Mouse (Mus musculus) midbrain, embryonic 13.5 days (tissue): ENCODE data around the gene Ccna2. TPM values are rescaled to one million over a fixed set of nuclear protein-coding genes. Genes with fewer than 3 reads are reported as not detected.
"Not testable (repeated sequence)": the region's sequence is repeated elsewhere in the genome, so short reads cannot be mapped to it uniquely, and the experiment has no call there.

Experiments used
- ATAC-seq: fragments of 200-750 bp; cut with Nextera tagmentation; 2 replicates; pipeline ENCODE4 v1.8.0; 2017; ENCODE audit warnings: mild to moderate bottlenecking, moderate TSS enrichment, moderate library complexity
- H3K27ac ChIP-seq: fragments of 300-500 bp; sonication (generic); 2 replicates; pipeline ENCODE4 v1.5.1; 2015; ENCODE audit warnings: inconsistent platforms, mild to moderate bottlenecking, moderate library complexity
- H3K27me3 ChIP-seq: fragments of 300-500 bp; sonication (generic); 2 replicates; pipeline ENCODE4 v1.6.1; 2015; ENCODE audit warnings: mild to moderate bottlenecking, inconsistent platforms
- H3K36me3 ChIP-seq: fragments of 300-500 bp; sonication (generic); 2 replicates; pipeline ENCODE4 v1.6.1; 2015; ENCODE audit warnings: mild to moderate bottlenecking, inconsistent platforms
- H3K4me1 ChIP-seq: fragments of 300-500 bp; sonication (generic); replicated peaks from 2 replicates; pipeline ENCODE4 v1.6.1; 2015; ENCODE audit warnings: inconsistent platforms
- H3K4me2 ChIP-seq: fragments of 300-500 bp; sonication (generic); replicated peaks from 2 replicates; pipeline ENCODE4 v1.6.1; 2015; ENCODE audit warnings: moderate library complexity, mild to moderate bottlenecking, inconsistent platforms
- H3K4me3 ChIP-seq: fragments of 300-500 bp; sonication (generic); replicated peaks from 2 replicates; pipeline ENCODE4 v1.5.1; 2015; ENCODE audit warnings: mild to moderate bottlenecking, inconsistent platforms
- H3K9ac ChIP-seq: fragments of 300-500 bp; sonication (generic); replicated peaks from 2 replicates; pipeline ENCODE4 v1.6.1; 2015; ENCODE audit warnings: mild to moderate bottlenecking, inconsistent platforms
- H3K9me3 ChIP-seq: fragments of 300-500 bp; sonication (generic); 2 replicates; pipeline ENCODE4 v1.6.1; 2016; ENCODE audit warnings: mild to moderate bottlenecking, inconsistent platforms
- WGBS: fragments of 180-500 bp; shearing (Covaris S2); methylation state at CpG from one replicate; pipeline ENCODE4 v1.1.7; 2015; 5-methylcytosine and 5-hydroxymethylcytosine counted together
- polyA plus RNA-seq: library from polyadenylated mRNA; unstranded; fragments of >200 nt; fragmentation: Nextera tagmentation; extraction: Ambion mirVana; gene quantifications from 2 replicates; pipeline ENCODE4 v1.2.1, GENCODE M21; 2015

Ccna2 gene
- polyA plus RNA-seq, result 84.2 and 84.5 TPM in 2 replicates

DNA sequence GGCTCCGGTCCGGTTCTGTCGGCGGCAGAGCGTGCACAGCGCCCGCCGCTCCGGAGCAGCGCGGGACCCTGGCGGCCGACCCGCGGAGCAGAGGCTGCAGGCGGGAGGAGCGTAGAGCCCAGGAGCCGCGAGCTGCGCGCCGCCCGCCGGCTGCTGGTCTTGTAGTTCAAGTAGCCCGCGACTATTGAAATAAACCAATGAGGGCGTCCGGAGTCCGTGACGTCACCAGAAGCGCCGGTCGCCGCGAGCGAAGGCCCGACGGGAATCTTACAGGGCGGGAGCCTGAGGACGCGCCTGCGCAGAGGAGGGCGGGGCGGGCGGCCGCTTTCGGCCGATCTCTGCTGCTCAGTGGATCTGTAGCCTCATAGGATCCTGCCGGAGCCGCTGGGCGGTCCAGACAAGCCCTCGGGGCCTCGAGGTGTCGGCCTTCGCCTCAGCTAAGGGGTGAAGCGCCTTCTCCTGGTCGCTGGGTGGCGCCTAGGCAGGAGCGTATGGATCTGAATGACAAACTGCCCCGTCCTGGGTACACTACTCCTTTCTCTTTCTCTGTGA, at the start of gene Ccna2:
TSS of gene Ccna2 (minus strand) at position 324 of the 552 bp plus-strand sequence.
- Histone ChIP-seq H3K4me1 (peaks cover 29% of the 10 kb centered on the region), H3K27me3 (no peaks in the 10 kb centered on the region), H3K4me3 (peak within 1 kb of the TSS; percentile 80), H3K36me3 (peaks cover 25% of the 10 kb centered on the region), H3K9me3 (no peaks in the 10 kb centered on the region), H3K9ac (peak within 1 kb of the TSS; percentile 73), H3K4me2 (peak within 1 kb of the TSS; percentile 100), H3K27ac (peak within 1 kb of the TSS; percentile 87)
- ATAC-seq, result peak; percentile 100
- under 1% methylated on average over 55 of the region's 60 CpGs for WGBS

DNA sequence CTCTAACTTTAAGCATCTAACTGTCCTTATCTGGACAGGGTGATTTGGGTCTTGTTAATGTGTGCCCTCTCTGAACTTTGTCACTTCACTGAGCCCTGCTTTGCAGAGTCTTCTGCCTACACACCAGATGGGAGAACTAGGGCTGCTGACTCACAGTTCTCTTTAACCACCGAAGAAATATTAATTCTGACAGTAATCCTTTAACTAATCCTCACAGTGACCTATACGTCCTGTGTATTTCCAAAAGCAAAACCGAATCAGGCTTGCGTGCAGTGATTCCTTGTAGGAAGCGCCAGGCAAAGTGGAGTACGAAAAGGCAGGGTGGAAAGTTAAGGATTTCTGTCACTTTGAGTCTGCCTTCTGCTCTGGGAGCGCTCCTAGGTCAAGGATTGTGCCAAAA, 46.2 kb upstream of the Ccna2 start:
- WGBS, result 60% methylated on average over 7 of the region's 7 CpGs
- Histone ChIP-seq H3K9ac (no peak overlapping the region), H3K4me2 (no peak overlapping the region), H3K4me1 (peaks cover 5% of the 10 kb centered on the region; the same call in 1 of the 2 replicates), H3K27ac (no peak overlapping the region), H3K9me3 (no peaks in the 10 kb centered on the region), H3K4me3 (no peak overlapping the region), H3K36me3 (no peaks in the 10 kb centered on the region), H3K27me3 (no peaks in the 10 kb centered on the region)
- no peak for ATAC-seq

DNA sequence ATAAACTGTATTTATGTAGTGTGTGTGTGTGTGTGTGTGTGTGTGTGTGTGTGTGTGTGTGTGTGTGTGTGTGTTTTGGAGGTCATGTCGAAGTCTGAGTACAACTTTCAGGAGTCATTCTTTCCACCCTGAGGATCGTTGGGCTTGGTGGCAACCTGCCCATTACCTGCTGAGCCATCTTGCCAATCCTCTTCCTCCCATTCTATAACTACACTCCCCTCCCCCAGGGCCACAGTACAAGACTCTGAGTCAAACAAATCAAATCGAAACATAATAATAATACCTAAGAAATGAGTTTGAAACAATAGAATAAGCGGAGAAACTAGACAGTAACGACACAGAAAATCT, 41.9 kb upstream of the Ccna2 start:
- Histone ChIP-seq H3K4me1 (peaks cover 11% of the 10 kb centered on the region), H3K9me3 (no peaks in the 10 kb centered on the region), H3K27ac (0 out of 2 replicates have a peak overlapping the region, but pooled peaks have one; percentile 4), H3K4me3 (no peak overlapping the region), H3K27me3 (no peaks in the 10 kb centered on the region), H3K4me2 (peak overlapping the region; percentile 69), H3K9ac (no peak overlapping the region), H3K36me3 (no peaks in the 10 kb centered on the region)
- WGBS, result 73% methylated on average over 5 of the region's 5 CpGs
- no peak for ATAC-seq

DNA sequence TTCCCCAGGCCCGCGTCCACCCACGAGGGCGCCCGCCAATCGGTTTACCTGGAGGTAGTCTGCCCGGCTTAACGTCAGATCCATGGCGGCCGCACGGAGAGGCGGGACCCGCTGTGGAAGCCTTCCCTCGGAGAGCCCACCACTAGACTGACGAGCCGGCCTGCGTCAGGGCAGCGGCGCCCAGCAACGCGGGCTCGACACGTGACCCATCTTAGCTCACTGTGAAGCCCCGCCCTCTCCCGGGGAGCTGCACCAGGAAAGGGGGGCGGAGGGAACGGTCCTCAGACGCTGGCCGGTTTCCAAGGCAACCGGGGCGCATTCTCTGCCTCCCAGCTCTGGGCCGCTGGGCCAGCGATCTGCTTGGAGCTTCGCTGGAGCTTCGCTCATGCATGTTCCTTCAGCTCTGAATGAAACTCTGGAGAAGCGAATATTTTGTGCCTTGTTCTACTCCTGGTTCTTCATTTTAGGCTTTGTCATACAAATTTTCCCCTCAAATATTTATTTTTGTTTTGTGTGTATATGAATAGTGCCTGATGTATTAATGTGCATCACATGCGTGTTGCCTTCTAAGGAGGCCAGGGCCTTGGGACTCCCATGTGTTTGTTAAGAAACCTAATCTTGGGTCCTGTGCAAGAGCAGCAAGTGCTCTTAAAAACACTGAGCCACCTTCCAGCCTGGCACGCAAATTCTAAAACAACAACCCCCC, 41.4 kb upstream of the Ccna2 start, which contains the start of gene Bbs7:
TSS of gene Bbs7 (minus strand) at position 276 of the 706 bp plus-strand sequence.
- 4% methylated on average over 38 of the region's 38 CpGs for WGBS
- no peaks in the 10 kb centered on the region for H3K27me3 ChIP-seq
- peaks cover 11% of the 10 kb centered on the region for H3K4me1 ChIP-seq
- H3K4me2 ChIP-seq, result peak within 1 kb of the TSS; percentile 69
- peak within 1 kb of the TSS; percentile 82 for H3K9ac ChIP-seq
- no peaks in the 10 kb centered on the region for H3K9me3 ChIP-seq
- ATAC-seq, result peak; percentile 100
- peak within 1 kb of the TSS; percentile 66 for H3K4me3 ChIP-seq
- H3K27ac ChIP-seq, result peak within 1 kb of the TSS; percentile 74
- no peaks in the 10 kb centered on the region for H3K36me3 ChIP-seq

- no peaks in the 10 kb centered on the region for H3K36me3 ChIP-seq
- ATAC-seq, result peak; percentile 57
- peak overlapping the region; percentile 74 for H3K27ac ChIP-seq
- H3K4me2 ChIP-seq, result peak overlapping the region; percentile 69
- H3K4me3 ChIP-seq, result peak overlapping the region; percentile 66
- WGBS, result 4% methylated on average over 6 of the region's 6 CpGs
- H3K9ac ChIP-seq, result peak overlapping the region; percentile 82
- H3K9me3 ChIP-seq, result no peaks in the 10 kb centered on the region
- no peaks in the 10 kb centered on the region for H3K27me3 ChIP-seq
- peaks cover 11% of the 10 kb centered on the region for H3K4me1 ChIP-seq
Observed at GRCm38 (mm10) chr3:36612687-36613086, 40.7 kb upstream of the Ccna2 start.

DNA sequence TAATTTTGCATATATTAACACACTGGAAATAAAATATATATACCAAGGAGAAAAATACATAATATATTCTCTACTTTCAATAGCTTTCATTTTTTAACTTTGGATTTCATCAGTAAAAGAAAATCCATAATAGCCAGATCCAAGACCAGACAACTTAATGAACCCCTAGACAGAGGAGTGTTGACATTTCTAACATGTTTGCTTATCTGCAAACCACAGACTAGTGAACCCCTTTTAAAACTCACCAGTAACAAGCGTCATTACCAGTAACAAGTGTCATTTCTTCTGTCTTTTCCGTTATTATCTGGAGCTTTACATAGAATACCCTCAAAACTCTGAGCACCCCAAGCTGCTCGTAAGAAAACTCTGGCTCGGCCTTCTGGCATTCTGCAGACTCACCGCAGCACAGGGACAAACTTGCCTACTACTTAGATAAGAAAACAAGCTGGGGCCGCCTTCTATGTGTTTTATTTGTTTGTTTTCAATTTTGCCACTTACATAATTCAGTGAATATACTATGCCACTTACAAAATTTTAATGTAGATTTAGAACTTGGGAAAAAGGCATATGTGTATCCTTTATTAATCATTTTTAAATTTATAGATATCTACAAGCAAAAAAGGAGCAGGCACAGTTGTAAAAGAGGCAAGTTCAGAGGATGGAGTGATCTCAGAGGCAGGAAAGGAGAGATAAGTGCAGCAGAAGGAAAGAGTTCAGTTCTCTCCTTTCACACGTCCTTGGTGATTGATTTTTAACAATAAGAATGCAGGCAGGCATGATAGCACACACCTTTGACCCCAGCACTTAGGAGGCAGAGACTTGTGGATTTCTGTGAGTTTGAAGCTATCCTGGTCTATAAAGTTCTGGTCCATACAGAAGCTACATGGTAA, 34.2 kb upstream of the Ccna2 start:
- 81% methylated on average over 7 of the region's 7 CpGs for WGBS
- ATAC-seq, result no peak

GRCm38 (mm10) chr3:36599773-36600172, 27.8 kb upstream of the Ccna2 start:
- not testable (repeated sequence) for H3K9ac ChIP-seq, ATAC-seq, H3K4me3 ChIP-seq, H3K4me2 ChIP-seq, H3K27me3 ChIP-seq, H3K9me3 ChIP-seq, H3K36me3 ChIP-seq, H3K27ac ChIP-seq, H3K4me1 ChIP-seq
- WGBS, result 93% methylated on average over 9 of the region's 9 CpGs

More for the DNA sequence above, 34.2 kb upstream of the Ccna2 start:
- Histone ChIP-seq H3K4me1 (no peaks in the 10 kb centered on the region), H3K4me2 (no peak overlapping the region), H3K36me3 (peaks cover 15% of the 10 kb centered on the region), H3K4me3 (no peak overlapping the region), H3K27me3 (no peaks in the 10 kb centered on the region), H3K9ac (no peak overlapping the region), H3K9me3 (no peaks in the 10 kb centered on the region), H3K27ac (no peak overlapping the region)

GRCm38 (mm10) chr3:36598811-36599210, 26.9 kb upstream of the Ccna2 start:
- Histone ChIP-seq H3K27me3 (no peaks in the 10 kb centered on the region), H3K36me3 (peaks cover 9% of the 10 kb centered on the region), H3K4me3 (no peak overlapping the region), H3K4me1 (no peaks in the 10 kb centered on the region), H3K4me2 (no peak overlapping the region), H3K9me3 (no peaks in the 10 kb centered on the region), H3K9ac (no peak overlapping the region), H3K27ac (no peak overlapping the region)
- ATAC-seq, result no peak
- 84% methylated on average over 3 of the region's 3 CpGs for WGBS

- no peak; the same call in 1 of the 2 replicates for ATAC-seq
- peak overlapping the region; percentile 100 for H3K4me2 ChIP-seq
- under 1% methylated on average over 42 of the region's 46 CpGs for WGBS
- H3K27ac ChIP-seq, result no peak overlapping the region
- peak overlapping the region; percentile 80 for H3K4me3 ChIP-seq
- H3K27me3 ChIP-seq, result no peaks in the 10 kb centered on the region
- peaks cover 29% of the 10 kb centered on the region for H3K4me1 ChIP-seq
- H3K9ac ChIP-seq, result peak overlapping the region; percentile 73
- no peaks in the 10 kb centered on the region for H3K9me3 ChIP-seq
- peaks cover 30% of the 10 kb centered on the region for H3K36me3 ChIP-seq
Observed at GRCm38 (mm10) chr3:36571361-36571826, 556 bp downstream of the Ccna2 start.

GRCm38 (mm10) chr3:36569836-36570235, 2.1 kb downstream of the Ccna2 start:
- Histone ChIP-seq H3K36me3 (peaks cover 42% of the 10 kb centered on the region), H3K4me3 (peak overlapping the region; percentile 80), H3K9me3 (no peaks in the 10 kb centered on the region), H3K27me3 (no peaks in the 10 kb centered on the region), H3K4me2 (peak overlapping the region; percentile 100), H3K9ac (peak overlapping the region; percentile 73; the same call in 1 of the 2 replicates), H3K27ac (no peak overlapping the region), H3K4me1 (peaks cover 29% of the 10 kb centered on the region)
- ATAC-seq, result no peak
- WGBS, result 87% methylated on average over 5 of the region's 5 CpGs

DNA sequence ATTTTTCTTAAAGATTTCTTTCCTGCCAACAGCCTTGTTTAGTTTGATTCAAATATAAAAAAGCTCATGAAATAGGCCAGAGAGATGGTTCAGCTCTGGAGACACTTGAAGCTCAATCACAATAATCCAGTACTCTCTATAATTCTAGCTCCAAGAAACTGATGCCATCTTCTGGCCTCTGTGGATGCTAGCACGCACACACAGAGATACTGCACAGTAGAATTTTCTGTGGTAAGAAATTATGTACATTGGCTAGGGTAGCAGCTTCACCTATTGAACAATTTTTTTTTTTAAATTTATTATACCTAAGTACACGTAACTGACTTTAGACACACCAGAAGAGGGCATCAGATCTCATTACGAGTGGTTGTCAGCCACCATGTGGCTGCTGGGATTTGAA, 8.3 kb downstream of the Ccna2 start:
- H3K9ac ChIP-seq, result no peak overlapping the region
- no peak overlapping the region for H3K27ac ChIP-seq
- no peaks in the 10 kb centered on the region for H3K4me1 ChIP-seq
- H3K4me2 ChIP-seq, result no peak overlapping the region
- ATAC-seq, result no peak
- H3K27me3 ChIP-seq, result no peaks in the 10 kb centered on the region
- H3K36me3 ChIP-seq, result peaks cover 86% of the 10 kb centered on the region
- H3K4me3 ChIP-seq, result no peak overlapping the region
- H3K9me3 ChIP-seq, result no peaks in the 10 kb centered on the region
- 94% methylated on average over 3 of the region's 3 CpGs for WGBS

DNA sequence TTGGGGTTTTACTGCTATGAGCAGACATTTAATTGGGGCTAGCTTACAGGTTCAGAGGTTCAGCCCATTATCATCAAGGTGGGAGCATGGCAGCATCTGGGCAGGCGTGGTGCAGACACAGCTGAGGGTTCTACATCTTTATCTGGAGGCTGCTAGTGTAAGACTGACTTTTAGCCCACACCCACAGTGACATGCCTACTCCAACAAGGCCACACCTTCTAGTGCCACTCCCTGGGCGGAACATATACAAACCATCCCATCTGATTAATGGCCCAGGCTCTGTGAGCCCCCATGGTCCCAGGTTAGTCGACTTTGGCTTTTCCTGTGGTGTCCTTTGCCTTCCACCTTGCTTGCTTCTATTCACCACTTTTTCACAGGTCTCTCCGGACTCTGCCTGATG, 12.3 kb downstream of the Ccna2 start:
- peaks cover 88% of the 10 kb centered on the region for H3K36me3 ChIP-seq
- H3K9ac ChIP-seq, result no peak overlapping the region
- H3K27ac ChIP-seq, result no peak overlapping the region
- no peak for ATAC-seq
- H3K4me3 ChIP-seq, result no peak overlapping the region
- no peaks in the 10 kb centered on the region for H3K9me3 ChIP-seq
- no peaks in the 10 kb centered on the region for H3K27me3 ChIP-seq
- no peaks in the 10 kb centered on the region for H3K4me1 ChIP-seq
- H3K4me2 ChIP-seq, result no peak overlapping the region
- 87% methylated on average over 4 of the region's 4 CpGs for WGBS
